Mouse (Mus musculus) kidney, adult 8-10 months (tissue): ENCODE data around the gene Actr10.
A peak's percentile ranks its signal among the peaks of the same experiment; 100 is the strongest.

Source experiments
- DNase-seq, 2 experiments: peaks; one replicate each; pipeline ENCODE4 v3.0.0; 2022

Actr10 gene

DNA sequence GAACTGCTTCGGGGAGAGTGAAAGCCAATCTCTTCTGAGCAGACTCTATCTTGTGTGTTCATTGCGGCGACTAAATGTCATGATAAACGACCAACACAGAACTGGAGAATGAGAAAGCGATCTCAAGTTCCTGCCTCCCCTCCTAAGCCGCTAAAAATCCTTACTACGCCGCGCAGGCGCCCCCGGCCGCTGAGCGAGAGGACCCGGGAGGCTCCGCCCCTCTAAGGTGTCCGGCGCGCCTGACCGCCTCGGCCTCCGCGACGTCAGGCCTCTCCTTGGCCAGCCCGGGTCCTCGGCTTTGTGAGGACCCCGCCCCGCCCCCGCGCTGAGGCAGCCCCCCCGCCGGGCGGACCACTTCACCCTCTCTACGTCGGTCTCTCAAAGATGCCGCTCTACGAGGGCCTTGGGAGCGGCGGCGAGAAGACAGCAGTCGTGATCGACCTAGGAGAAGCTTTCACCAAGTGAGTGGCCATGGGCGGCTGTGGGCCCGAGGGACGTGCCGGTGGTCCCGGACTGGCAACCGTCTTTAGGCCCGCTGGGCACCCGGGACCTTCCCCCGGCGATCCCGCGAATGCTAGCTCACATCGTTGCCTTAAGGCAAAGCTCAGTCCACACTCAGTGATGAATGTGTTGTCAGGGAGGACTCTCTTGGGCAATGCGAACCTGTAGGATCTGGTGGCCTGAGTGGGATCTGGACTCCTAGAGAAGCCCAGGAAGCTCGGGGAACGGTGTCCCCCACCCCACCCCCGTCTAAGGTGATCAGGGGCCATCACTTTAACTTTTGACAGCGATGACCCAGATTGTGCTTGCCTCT, at the start of gene Actr10:
TSS of gene Actr10 (plus strand) at position 287 of the 814 bp plus-strand sequence.
- peak; percentile 88 to 91 for DNase-seq

- DNase-seq, result no peak
These were observed 47.3 kb upstream of the Actr10 start for GRCm38 (mm10) chr12:70890405-70890804.

- DNase-seq, result no peak
These were observed 46.7 kb upstream of the Actr10 start for GRCm38 (mm10) chr12:70890874-70891470.

GRCm38 (mm10) chr12:70895275-70895674, 42.4 kb upstream of the Actr10 start:
- no peak for DNase-seq

GRCm38 (mm10) chr12:70896068-70896467, 41.6 kb upstream of the Actr10 start:
- DNase-seq, result no peak

- no peak for DNase-seq
These were observed 40.2 kb upstream of the Actr10 start for GRCm38 (mm10) chr12:70897434-70897833.

GRCm38 (mm10) chr12:70898450-70898849, 39.2 kb upstream of the Actr10 start:
- no peak for DNase-seq

- DNase-seq, result no peak
These were observed 33.2 kb upstream of the Actr10 start for GRCm38 (mm10) chr12:70904471-70904870.

DNA sequence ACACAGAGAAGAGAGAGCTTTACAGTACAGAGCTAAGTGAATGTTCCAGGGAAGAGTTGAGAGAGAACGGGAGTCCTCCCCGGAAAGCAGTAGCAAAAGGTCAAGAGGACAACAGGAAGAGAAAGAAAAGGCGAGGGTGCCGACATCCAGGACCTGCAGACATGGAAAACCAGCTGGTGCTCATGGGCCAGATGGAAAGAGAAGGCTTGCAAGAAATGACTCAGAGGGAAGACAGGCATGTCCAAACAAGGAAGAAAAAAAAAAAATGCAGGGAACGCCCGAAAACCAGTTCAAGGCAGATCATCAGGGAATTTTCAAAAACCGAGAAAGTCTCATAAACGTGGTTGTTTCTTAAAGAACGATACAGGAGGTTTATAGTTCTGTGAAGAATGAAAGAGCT, 30.8 kb upstream of the Actr10 start:
- no peak for DNase-seq

DNA sequence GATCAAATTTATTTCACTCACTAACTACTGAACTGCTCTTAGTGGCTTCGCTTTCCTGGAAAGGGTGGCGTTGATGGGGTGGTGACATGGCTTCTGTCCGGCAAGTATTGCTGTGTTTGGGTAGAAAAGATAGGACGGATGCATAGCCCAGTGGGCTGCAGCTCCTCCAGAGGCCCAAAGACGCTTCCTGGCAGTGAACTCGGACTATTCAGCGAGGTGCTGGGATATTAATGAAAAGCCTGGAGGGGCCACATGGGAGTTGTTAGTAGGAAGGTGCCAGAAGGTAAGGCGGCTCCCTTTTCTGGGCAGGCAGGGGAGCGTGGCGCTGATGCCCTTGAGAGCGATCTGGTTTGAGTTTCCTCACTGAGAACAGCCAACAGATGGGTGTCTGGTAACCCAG, 30.0 kb upstream of the Actr10 start:
- DNase-seq, result no peak

- no peak for DNase-seq
These were observed 29.6 kb upstream of the Actr10 start for GRCm38 (mm10) chr12:70908076-70908475.

GRCm38 (mm10) chr12:70910241-70910720, 27.4 kb upstream of the Actr10 start:
- DNase-seq, result peak; percentile 55 to 77

GRCm38 (mm10) chr12:70911029-70911428, 26.6 kb upstream of the Actr10 start:
- DNase-seq, result peak; percentile 50 to 73

DNA sequence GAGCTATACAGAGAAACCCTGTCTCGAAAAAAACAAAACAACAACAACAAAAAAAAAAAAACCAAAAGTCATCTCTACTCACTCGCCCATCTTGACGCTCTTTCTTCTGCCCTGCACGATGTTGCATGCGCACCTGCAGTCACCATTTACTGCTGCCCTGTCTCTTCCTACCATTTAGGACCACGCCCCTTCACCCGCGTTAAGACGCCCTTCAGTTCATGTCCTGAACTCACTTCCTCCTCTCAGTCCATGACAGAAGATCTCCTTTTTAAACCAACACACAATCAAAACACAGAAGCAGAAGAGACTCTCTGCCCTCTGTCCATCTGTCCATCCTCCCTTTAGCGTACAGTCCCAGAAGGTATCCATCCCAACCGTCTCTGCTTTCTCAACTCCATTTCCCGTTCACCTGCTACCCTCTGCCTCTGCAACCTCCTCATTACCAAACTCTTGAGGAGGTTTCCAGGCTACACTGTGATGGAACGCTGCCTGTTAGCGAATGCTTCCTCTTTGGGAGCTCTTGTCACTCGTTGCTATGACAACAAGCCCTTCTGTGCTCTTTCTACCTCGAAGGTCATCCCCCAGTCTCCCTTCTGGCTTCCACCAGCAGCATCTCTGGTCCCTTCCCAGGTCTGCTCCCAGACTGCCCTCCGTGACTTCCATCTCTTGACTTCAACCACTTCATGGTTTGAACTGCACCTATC, 25.8 kb upstream of the Actr10 start:
- DNase-seq, result no peak

GRCm38 (mm10) chr12:70913429-70913828, 24.2 kb upstream of the Actr10 start:
- peak; percentile 33 to 77 for DNase-seq

DNA sequence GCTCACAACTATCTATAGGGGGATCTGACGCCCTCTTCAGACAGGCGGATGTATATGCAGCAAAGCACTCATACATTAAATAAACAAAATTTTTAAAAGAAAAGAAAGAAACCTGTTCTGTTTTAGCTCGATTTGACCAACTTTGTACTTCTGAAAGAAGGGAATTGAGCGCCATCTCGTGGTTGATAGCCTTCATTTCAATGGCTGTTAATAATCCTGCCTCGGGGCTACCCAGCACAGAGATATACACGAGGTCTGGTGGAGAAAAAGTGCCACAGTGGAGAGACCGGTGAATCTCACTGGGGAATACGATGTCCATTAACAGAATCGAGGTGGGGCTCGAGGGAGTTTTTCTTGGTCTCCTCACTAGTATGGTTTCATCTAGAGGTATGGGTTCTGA, 23.3 kb upstream of the Actr10 start:
- peak in 1 of 2 experiments; percentile 17 for DNase-seq

GRCm38 (mm10) chr12:70929781-70930180, 7.9 kb upstream of the Actr10 start:
- no peak for DNase-seq

GRCm38 (mm10) chr12:70937150-70937549, 507 bp upstream of the Actr10 start:
- peak; percentile 7 to 27 for DNase-seq

DNA sequence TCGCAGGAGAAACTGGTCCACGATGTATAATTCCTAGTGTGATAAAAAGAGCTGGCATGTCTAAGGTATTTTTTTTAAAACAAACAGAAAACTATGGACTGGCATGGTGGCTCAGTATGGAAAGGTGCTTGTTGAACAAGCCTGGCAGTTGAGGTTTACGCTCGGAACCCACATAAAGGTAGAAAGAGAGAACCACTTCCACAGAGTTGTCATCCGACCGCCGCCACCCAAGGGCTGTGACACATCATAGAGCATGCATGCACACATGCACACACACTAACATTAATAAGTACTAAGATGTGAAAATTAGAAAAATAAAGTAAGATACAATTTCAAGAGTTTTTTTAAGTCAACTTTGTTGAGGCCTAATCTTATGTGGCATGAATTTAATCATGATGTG, 3.1 kb downstream of the Actr10 start:
- no peak for DNase-seq

DNA sequence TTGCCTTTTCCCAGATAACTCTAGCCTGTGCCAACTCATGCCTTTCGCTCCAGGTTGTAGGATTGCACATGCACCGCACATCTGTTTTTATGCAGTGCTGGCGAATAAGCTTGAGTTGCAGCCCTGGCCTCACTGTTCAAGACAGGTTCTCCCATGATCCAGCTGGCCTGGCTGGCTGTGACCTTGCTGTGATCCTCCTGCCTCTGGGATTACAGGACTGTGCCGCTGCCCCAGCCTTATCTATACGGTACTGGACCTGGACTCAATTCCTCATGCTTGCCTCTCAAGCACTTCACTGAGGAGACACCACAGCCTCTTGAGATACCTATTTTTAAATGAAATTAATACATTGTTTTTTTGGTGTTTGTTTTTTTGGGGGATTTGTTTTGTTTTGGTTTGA, 6.5 kb downstream of the Actr10 start:
- no peak for DNase-seq

GRCm38 (mm10) chr12:70946585-70947256, 9.1 kb downstream of the Actr10 start:
- no peak for DNase-seq

DNA sequence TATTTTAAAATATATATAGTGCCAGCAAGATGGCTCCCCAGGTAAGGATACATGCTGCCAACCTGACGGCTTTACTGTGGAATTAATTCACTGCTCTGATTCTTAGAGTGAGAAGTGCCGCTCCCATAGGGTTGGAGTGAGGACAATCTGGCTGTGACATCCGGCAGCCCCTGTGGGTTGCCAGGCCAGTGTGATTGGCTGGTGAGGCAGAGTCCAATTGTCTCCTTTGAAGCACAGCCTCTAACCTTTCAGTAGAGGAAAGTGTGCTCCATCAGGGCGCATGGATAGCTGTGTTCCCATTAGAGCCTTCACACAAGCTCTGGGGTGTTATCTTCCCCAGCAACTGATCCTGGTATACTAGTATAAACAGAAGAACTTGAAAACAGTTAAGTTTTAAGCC, 21.0 kb downstream of the Actr10 start:
- DNase-seq, result no peak

GRCm38 (mm10) chr12:70967581-70967980, 29.9 kb downstream of the Actr10 start:
- no peak for DNase-seq
